Comparison of ENCODE assay signal across 8 mouse cellular contexts in genomic region chr4:98322223-98322622, GRCm38 (mm10).
DNase-seq lines count a peak whose midpoint lies in the region; ATAC-seq and TF ChIP-seq lines count a peak whose summit lies in the region.

No protein-coding gene starts in this region.

- peaks cover 15% of the 10 kb centered on the region for H3K4me1 ChIP-seq in hindbrain, postnatal 0 days (ENCODE audit: insufficient read depth, low read length)

- intact Hi-C loops in gastrocnemius, adult 2 months (cut with DNase I) = loop anchor here (1.0 to 10.0 kb wide), 6 partner anchors 65 to 758 kb away; no protein-coding TSS in a partner anchor
- intact Hi-C loops in left cerebral cortex, adult 2 months (cut with DNase I) = loop anchor here (1.0 to 10.0 kb wide), 9 partner anchors 65 to 1617 kb away; partner anchors contain the start of gene Nfia

- H3K9me3 ChIP-seq in hindbrain, postnatal 0 days (ENCODE audit: low read length) = no peaks in the 10 kb centered on the region

- WGBS in hindbrain, postnatal 0 days = under 1% methylated on average over 28 of the region's 29 CpGs
- under 1% methylated on average over 29 of the region's 29 CpGs for WGBS in macrophage (ENCODE audit: missing documents)

- H3K27me3 ChIP-seq in hindbrain, postnatal 0 days (ENCODE audit: insufficient read depth, low read length) = no peaks in the 10 kb centered on the region

- DNase-seq in ZHBTc4 (ENCODE audit: low read depth, low spot score) = peak; percentile 94
- DNase-seq in gastrocnemius, adult 2 months = peak; percentile 97
- DNase-seq in hindbrain, postnatal 0 days (ENCODE audit: low spot score) = peak; percentile 98
- peak; percentile 94 to 96 for DNase-seq in left cerebral cortex, adult 2 months (ENCODE audit: extremely low spot score in 1 of 2, low spot score in 2 of 2)
- DNase-seq in retina, postnatal 7 days (ENCODE audit: low read depth, low spot score) = peak; percentile 63
- peak; percentile 82 to 89 for DNase-seq in urinary bladder, adult 18-20 months (ENCODE audit: low spot score in 2 of 2)

- H3K27ac ChIP-seq in gastrocnemius, adult 2 months = peak overlapping the region; percentile 91
- peak overlapping the region; percentile 87 for H3K27ac ChIP-seq in hindbrain, postnatal 0 days
- H3K27ac ChIP-seq in left cerebral cortex, adult 2 months = peak overlapping the region; percentile 80
- H3K27ac ChIP-seq in macrophage = no peak overlapping the region

- peak overlapping the region; percentile 67 for H3K4me3 ChIP-seq in gastrocnemius, adult 2 months
- H3K4me3 ChIP-seq in hindbrain, postnatal 0 days (ENCODE audit: low read length) = peak overlapping the region; percentile 40
- H3K4me3 ChIP-seq in left cerebral cortex, adult 2 months = peak overlapping the region; percentile 48
- H3K4me3 ChIP-seq in macrophage (ENCODE audit: inconsistent target) = peak overlapping the region; percentile 27

- no peaks in the 10 kb centered on the region for H3K36me3 ChIP-seq in hindbrain, postnatal 0 days (ENCODE audit: insufficient read depth, low read length)
- H3K36me3 ChIP-seq in macrophage (ENCODE audit: inconsistent target) = no peaks in the 10 kb centered on the region

- no peaks in the 10 kb centered on the region for H3K79me2 ChIP-seq in macrophage (ENCODE audit: inconsistent target)

- H3K4me2 ChIP-seq in hindbrain, postnatal 0 days (ENCODE audit: low read depth, low read length) = peak overlapping the region; percentile 76

- no peak; the same call in 1 of the 2 replicates for TF ChIP-seq CTCF in gastrocnemius, adult 2 months (IDR thresholded peaks at IDR 0.05)
- TF ChIP-seq CTCF in hindbrain, postnatal 0 days (IDR thresholded peaks at IDR 0.05; ENCODE audit: low read depth) = peak; percentile 82
- TF ChIP-seq CTCF in left cerebral cortex, adult 2 months (IDR thresholded peaks at IDR 0.05) = peak; percentile 97

- peak; percentile 99 for ATAC-seq in common myeloid progenitor, adult 5-6 weeks (replicated peaks; ENCODE audit: low read depth, poor library complexity, severe bottlenecking)
- ATAC-seq in hindbrain, postnatal 0 days = peak; percentile 95

- peak overlapping the region; percentile 47 for H3K9ac ChIP-seq in hindbrain, postnatal 0 days (replicated peaks; ENCODE audit: low read length)
